Mouse (Mus musculus) cerebellum, adult 2 months (tissue): ENCODE results near the gene Zfhx3. TPM values are rescaled to one million over a fixed set of nuclear protein-coding genes. Genes with fewer than 3 reads are reported as not detected.
"Not testable (repeated sequence)": the region's sequence is repeated elsewhere in the genome, so short reads cannot be mapped to it uniquely, and the experiment has no call there.

Source experiments
- DNase-seq, 2 experiments: peaks; one replicate each; pipeline ENCODE4 v3.0.0; 2021
- H3K27ac ChIP-seq: fragments of 200-500 bp; 2 replicates; pipeline ENCODE4 v1.5.1; 2012; ENCODE audit warnings: low read length, control low read depth, inconsistent platforms; ENCODE audit not compliant: insufficient read depth
- H3K27me3 ChIP-seq: fragments of 200-500 bp; 2 replicates; pipeline ENCODE4 v1.6.1; 2012; ENCODE audit warnings: inconsistent platforms, mild to moderate bottlenecking, low read length, moderate library complexity; ENCODE audit not compliant: control insufficient read depth, insufficient read depth
- H3K4me1 ChIP-seq: fragments of 200-500 bp; 2 replicates; pipeline ENCODE4 v1.6.1; 2011; ENCODE audit warnings: low read length; ENCODE audit not compliant: control insufficient read depth, insufficient read depth
- H3K4me3 ChIP-seq: fragments of 200-500 bp; replicated peaks from 2 replicates; pipeline ENCODE3; 2011; ENCODE audit warnings: mild to moderate bottlenecking, low read depth, low read length, control low read depth; ENCODE audit not compliant: insufficient read depth
- CTCF ChIP-seq: fragments of 200-500 bp; IDR thresholded peaks from 2 replicates; pipeline ENCODE4 v1.5.1; 2011; ENCODE audit warnings: low read depth, mild to moderate bottlenecking, control low read depth, low read length, moderate library complexity, borderline replicate concordance; ENCODE audit not compliant: insufficient read depth
- POLR2A ChIP-seq: fragments of 200-500 bp; IDR thresholded peaks from 2 replicates; pipeline ENCODE4 v1.6.1; 2011; ENCODE audit warnings: low read length, control low read depth, borderline replicate concordance; ENCODE audit not compliant: insufficient read depth
- WGBS: fragments of 180-500 bp; shearing (Covaris S2); methylation state at CpG from one replicate; pipeline ENCODE4 v1.1.7; 2018; 5-methylcytosine and 5-hydroxymethylcytosine counted together
- polyA plus RNA-seq: library from polyadenylated mRNA; depleted of rRNA; stranded (reverse); fragments of >200 nt; gene quantifications from 2 replicates; pipeline ENCODE4 v1.2.3, GENCODE M21; 2012; rRNA removed

Gene Zfhx3
- polyA plus RNA-seq, result 2.5 and 3.3 TPM in 2 replicates

GRCm38 (mm10) chr8:107941922-107942694, at the start of gene Zfhx3:
Gene Zfhx3 (plus strand): TSS chr8:107942644.
- TF ChIP-seq POLR2A (no peak), CTCF (no peak)
- Histone ChIP-seq H3K4me3 (no peak within 1 kb of the TSS), H3K27me3 (peaks cover 1% of the 10 kb centered on the region; the same call in 1 of the 2 replicates), H3K4me1 (no peaks in the 10 kb centered on the region), H3K27ac (no peak within 1 kb of the TSS)
- no peak for DNase-seq
- WGBS, result 21% methylated on average over 11 of the region's 11 CpGs

GRCm38 (mm10) chr8:107918984-107919383, 23.5 kb upstream of the Zfhx3 start:
- Histone ChIP-seq H3K27ac (no peak overlapping the region), H3K4me3 (no peak overlapping the region), H3K27me3 (no peaks in the 10 kb centered on the region), H3K4me1 (no peaks in the 10 kb centered on the region)
- 91% methylated on average over 12 of the region's 12 CpGs for WGBS
- no peak for DNase-seq
- TF ChIP-seq POLR2A (no peak), CTCF (no peak)

- DNase-seq, result no peak
Observed at GRCm38 (mm10) chr8:107926149-107926548, 16.3 kb upstream of the Zfhx3 start.

GRCm38 (mm10) chr8:107936725-107937124, 5.7 kb upstream of the Zfhx3 start:
- H3K27ac ChIP-seq, result no peak overlapping the region
- 89% methylated on average over 4 of the region's 4 CpGs for WGBS
- no peak for TF ChIP-seq POLR2A
- TF ChIP-seq CTCF, result no peak
- no peak for DNase-seq
- H3K27me3 ChIP-seq, result no peaks in the 10 kb centered on the region; the same call in 1 of the 2 replicates
- no peaks in the 10 kb centered on the region for H3K4me1 ChIP-seq
- no peak overlapping the region for H3K4me3 ChIP-seq

More at GRCm38 (mm10) chr8:107926149-107926548, 16.3 kb upstream of the Zfhx3 start:
- TF ChIP-seq POLR2A (no peak), CTCF (no peak)
- Histone ChIP-seq H3K27ac (no peak overlapping the region), H3K4me1 (no peaks in the 10 kb centered on the region), H3K27me3 (no peaks in the 10 kb centered on the region), H3K4me3 (no peak overlapping the region)
- WGBS, result 80% methylated on average over 15 of the region's 15 CpGs

- 92% methylated on average over 5 of the region's 5 CpGs for WGBS
Observed at GRCm38 (mm10) chr8:107938231-107938630, 4.2 kb upstream of the Zfhx3 start.

GRCm38 (mm10) chr8:107940181-107940580, 2.3 kb upstream of the Zfhx3 start:
- Histone ChIP-seq H3K4me3 (no peak overlapping the region), H3K4me1 (no peaks in the 10 kb centered on the region), H3K27ac (no peak overlapping the region), H3K27me3 (peaks cover 1% of the 10 kb centered on the region; the same call in 1 of the 2 replicates)
- 57% methylated on average over 8 of the region's 8 CpGs for WGBS
- no peak for DNase-seq
- TF ChIP-seq POLR2A, result no peak
- no peak for TF ChIP-seq CTCF

More at GRCm38 (mm10) chr8:107938231-107938630, 4.2 kb upstream of the Zfhx3 start:
- not testable (repeated sequence) for H3K4me3 ChIP-seq, H3K4me1 ChIP-seq, DNase-seq, H3K27ac ChIP-seq, H3K27me3 ChIP-seq

- TF ChIP-seq POLR2A, result no peak
- no peak for TF ChIP-seq CTCF
- 1% methylated on average over 17 of the region's 17 CpGs for WGBS
- DNase-seq, result no peak
- Histone ChIP-seq H3K4me1 (no peaks in the 10 kb centered on the region), H3K27ac (no peak overlapping the region), H3K27me3 (peaks cover 1% of the 10 kb centered on the region; the same call in 1 of the 2 replicates), H3K4me3 (no peak overlapping the region)
Observed at GRCm38 (mm10) chr8:107942752-107943510, 487 bp downstream of the Zfhx3 start.
